Mouse (Mus musculus): Measurements from ENCODE around the gene Kbtbd12.

DNA sequence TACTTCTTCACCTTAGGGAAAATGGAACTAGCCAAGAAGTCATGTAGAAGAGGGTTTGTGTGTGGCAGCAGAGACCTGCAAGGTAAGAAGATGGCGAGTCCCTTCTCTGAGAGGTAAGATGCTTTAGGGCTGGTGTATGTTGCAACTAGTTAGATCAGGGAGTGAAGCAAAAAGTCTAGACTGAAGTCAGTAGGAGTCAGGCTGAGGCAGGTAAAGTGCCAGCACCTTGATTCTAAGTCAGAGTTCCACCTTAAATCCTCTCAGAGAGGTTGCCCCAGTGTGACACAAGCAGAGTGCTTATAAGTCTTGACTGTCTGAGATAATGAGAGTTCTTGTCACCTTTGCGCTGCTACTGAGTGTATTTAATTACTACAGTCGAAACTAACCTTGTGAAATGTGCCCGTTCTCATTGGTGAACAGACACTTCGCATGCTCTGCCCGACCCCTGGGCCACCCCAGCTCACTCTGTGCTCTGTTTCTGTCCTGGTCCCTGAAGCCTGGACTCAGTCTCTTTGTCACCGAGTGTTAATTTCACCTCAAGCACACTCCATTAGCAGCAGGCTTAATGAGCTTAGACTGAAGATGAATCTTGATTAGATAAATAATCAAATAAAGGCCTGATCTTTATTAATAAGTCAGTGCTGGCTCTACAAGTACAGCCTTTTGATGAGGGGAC, 49.0 kb downstream of the Kbtbd12 start:
- TF ChIP-seq CTCF (conservative IDR thresholded peaks at IDR 0.05 in 1 of 2, IDR thresholded peaks at IDR 0.05 in 1 of 2; ENCODE audit: low read depth in 2 of 2, low read length in 2 of 2) = no peak
- TF ChIP-seq ETS1 (conservative IDR thresholded peaks at IDR 0.05; ENCODE audit: low read depth, low read length) = no peak
- TF ChIP-seq TCF12 (IDR thresholded peaks at IDR 0.05; ENCODE audit: low read depth, low read length) = no peak
- no peak for TF ChIP-seq EP300 (IDR thresholded peaks at IDR 0.05; ENCODE audit: low read length)
- no peak for TF ChIP-seq MAX (IDR thresholded peaks at IDR 0.05; ENCODE audit: low read length)
- no peak for TF ChIP-seq CHD1 (IDR thresholded peaks at IDR 0.05; ENCODE audit: low read depth, low read length)
- TF ChIP-seq JUND (conservative IDR thresholded peaks at IDR 0.05; ENCODE audit: low read depth, low read length) = no peak
- TF ChIP-seq UBTF (IDR thresholded peaks at IDR 0.05; ENCODE audit: low read depth, low read length) = no peak
- no peak for TF ChIP-seq POLR2AphosphoS2 (IDR thresholded peaks at IDR 0.05; ENCODE audit: low read depth, low read length)
- no peak for TF ChIP-seq USF1 (IDR thresholded peaks at IDR 0.05; ENCODE audit: low read depth, low read length)
- no peak for TF ChIP-seq ZMIZ1 (IDR thresholded peaks at IDR 0.05; ENCODE audit: low read depth, low read length)
- TF ChIP-seq MAZ (IDR thresholded peaks at IDR 0.05; ENCODE audit: low read depth, low read length) = no peak

Measured in CH12.LX (cell line).